Mouse (Mus musculus) liver, adult 2 months (tissue): ENCODE measurements around the gene Usp32.

Source experiments
- CTCF ChIP-seq: fragments of 200-500 bp; IDR thresholded peaks from 2 replicates; pipeline ENCODE4 v1.5.1; 2011; ENCODE audit warnings: low read depth, low read length, control low read depth
- POLR2A ChIP-seq: fragments of 200-500 bp; IDR thresholded peaks from 2 replicates; pipeline ENCODE4 v1.6.1; 2011; ENCODE audit warnings: low read length, control low read depth; ENCODE audit not compliant: insufficient read depth; ENCODE audit errors: extremely low read depth

- TF ChIP-seq CTCF (no peak), POLR2A (no peak)
Measured at GRCm38 (mm10) chr11:85123267-85123992, 16.5 kb downstream of the Usp32 start.
